Mouse (Mus musculus) hindbrain, embryonic 11.5 days (tissue): Measurements from ENCODE around the gene Gnaz. TPM values are rescaled to one million over a fixed set of nuclear protein-coding genes. Genes with fewer than 3 reads are reported as not detected.
"Not testable (repeated sequence)": the region's sequence is repeated elsewhere in the genome, so short reads cannot be mapped to it uniquely, and the experiment has no call there.

Experiments
- ATAC-seq: fragments of 200-750 bp; cut with Nextera tagmentation; 2 replicates; pipeline ENCODE4 v1.8.0; 2017; ENCODE audit warnings: mild to moderate bottlenecking, moderate TSS enrichment, moderate library complexity; ENCODE audit not compliant: low FRiP score
- DNase-seq: peaks from one replicate; pipeline ENCODE4 v3.0.0-alpha.2; 2015; ENCODE audit warnings: low spot score
- H3K27ac ChIP-seq: fragments of 300-500 bp; sonication (generic); 2 replicates; pipeline ENCODE4 v1.5.1; 2014; ENCODE audit warnings: mild to moderate bottlenecking, low read depth, low read length
- H3K27me3 ChIP-seq: fragments of 300-500 bp; sonication (generic); 2 replicates; pipeline ENCODE4 v1.6.1; 2014; ENCODE audit warnings: mild to moderate bottlenecking, low read length, moderate library complexity, mixed read lengths; ENCODE audit not compliant: control insufficient read depth, insufficient read depth
- H3K36me3 ChIP-seq: fragments of 300-500 bp; sonication (generic); 2 replicates; pipeline ENCODE4 v1.6.1; 2014; ENCODE audit warnings: mild to moderate bottlenecking, low read length, moderate library complexity, mixed read lengths; ENCODE audit not compliant: control insufficient read depth, insufficient read depth
- H3K4me1 ChIP-seq: fragments of 300-500 bp; sonication (generic); replicated peaks from 2 replicates; pipeline ENCODE4 v1.6.1; 2014; ENCODE audit warnings: low read length, mixed read lengths; ENCODE audit not compliant: control insufficient read depth, insufficient read depth
- H3K4me2 ChIP-seq: fragments of 300-500 bp; sonication (generic); replicated peaks from 2 replicates; pipeline ENCODE4 v1.6.1; 2014; ENCODE audit warnings: mild to moderate bottlenecking, low read depth, low read length
- H3K4me3 ChIP-seq: fragments of 300-500 bp; sonication (generic); 2 replicates; pipeline ENCODE4 v1.5.1; 2014; ENCODE audit warnings: low read depth, low read length
- H3K9ac ChIP-seq: fragments of 300-500 bp; sonication (generic); 2 replicates; pipeline ENCODE4 v1.6.1; 2014; ENCODE audit warnings: low read depth, low read length
- H3K9me3 ChIP-seq: fragments of 300-500 bp; sonication (generic); 2 replicates; pipeline ENCODE4 v1.6.1; 2016; ENCODE audit warnings: low read length; ENCODE audit not compliant: control insufficient read depth
- WGBS: fragments of 180-500 bp; shearing (Covaris S2); extraction: QIAGEN DNeasy Blood & Tissue Kit; methylation state at CpG from one replicate; pipeline ENCODE4 v1.1.7; 2014; 5-methylcytosine and 5-hydroxymethylcytosine counted together
- polyA plus RNA-seq: library from polyadenylated mRNA; unstranded; fragments of >200 nt; fragmentation: Nextera tagmentation; extraction: Ambion mirVana; gene quantifications from 2 replicates; pipeline ENCODE4 v1.2.1, GENCODE M21; 2014

Gene Gnaz
- polyA plus RNA-seq, 1 experiment from 2014 or later: 14.0 TPM

GRCm38 (mm10) chr10:75030234-75030633 is 63.3 kb downstream of the Gnaz start:
- WGBS: 87% methylated on average over 3 of the region's 3 CpGs
- Histone ChIP-seq H3K4me3 (no peak overlapping the region), H3K4me1 (no peaks in the 10 kb centered on the region), H3K27ac (no peak overlapping the region), H3K27me3 (no peaks in the 10 kb centered on the region), H3K9ac (no peak overlapping the region), H3K9me3 (no peaks in the 10 kb centered on the region), H3K4me2 (no peak overlapping the region), H3K36me3 (no peaks in the 10 kb centered on the region)
- no peak for DNase-seq
- no peak for ATAC-seq

GRCm38 (mm10) chr10:75031345-75032114 is 64.6 kb downstream of the Gnaz start:
- Histone ChIP-seq H3K4me3 (no peak overlapping the region), H3K9me3 (no peaks in the 10 kb centered on the region), H3K36me3 (no peaks in the 10 kb centered on the region), H3K27me3 (no peaks in the 10 kb centered on the region), H3K9ac (no peak overlapping the region), H3K4me1 (no peaks in the 10 kb centered on the region), H3K4me2 (no peak overlapping the region), H3K27ac (no peak overlapping the region)
- no peak for ATAC-seq
- DNase-seq: no peak
- 73% methylated on average over 4 of the region's 5 CpGs for WGBS

GRCm38 (mm10) chr10:75032395-75032794 is 65.4 kb downstream of the Gnaz start, which contains the start of gene Rsph14:
Gene Rsph14, minus strand, starts transcription at chr10:75032586.
- H3K4me1 ChIP-seq: peaks cover 3% of the 10 kb centered on the region; the same call in 1 of the 2 replicates
- no peak within 1 kb of the TSS for H3K4me3 ChIP-seq
- no peak within 1 kb of the TSS for H3K9ac ChIP-seq
- WGBS: 21% methylated on average over 10 of the region's 10 CpGs
- no peaks in the 10 kb centered on the region for H3K27me3 ChIP-seq
- H3K27ac ChIP-seq: no peak within 1 kb of the TSS
- H3K4me2 ChIP-seq: no peak within 1 kb of the TSS
- ATAC-seq (peak; percentile 46), DNase-seq (peak; percentile 87)
- no peaks in the 10 kb centered on the region for H3K9me3 ChIP-seq
- no peaks in the 10 kb centered on the region for H3K36me3 ChIP-seq

GRCm38 (mm10) chr10:75036883-75037379 is 70.0 kb downstream of the Gnaz start, which contains the start of gene Rab36:
Gene Rab36, plus strand, starts transcription at chr10:75037058.
- Histone ChIP-seq H3K36me3 (no peaks in the 10 kb centered on the region), H3K27me3 (no peaks in the 10 kb centered on the region), H3K9ac (peak within 1 kb of the TSS; percentile 51), H3K4me2 (peak within 1 kb of the TSS; percentile 52), H3K27ac (peak within 1 kb of the TSS; percentile 86), H3K4me1 (peaks cover 6% of the 10 kb centered on the region; the same call in 1 of the 2 replicates), H3K4me3 (peak within 1 kb of the TSS; percentile 35), H3K9me3 (no peaks in the 10 kb centered on the region)
- DNase-seq (peak; percentile 100), ATAC-seq (peak; percentile 96)
- under 1% methylated on average over 36 of the region's 36 CpGs for WGBS

GRCm38 (mm10) chr10:75042060-75042459 is 75.1 kb downstream of the Gnaz start:
- ATAC-seq, H3K4me3 ChIP-seq, H3K9me3 ChIP-seq, H3K27ac ChIP-seq, H3K36me3 ChIP-seq, H3K4me1 ChIP-seq, H3K9ac ChIP-seq, H3K27me3 ChIP-seq, DNase-seq, H3K4me2 ChIP-seq: not testable (repeated sequence)
- WGBS: 17% methylated on average over 1 of the region's 1 CpGs

- ATAC-seq (no peak), DNase-seq (no peak)
- no peaks in the 10 kb centered on the region for H3K4me1 ChIP-seq
- no peak overlapping the region for H3K4me3 ChIP-seq
- H3K27me3 ChIP-seq: no peaks in the 10 kb centered on the region
- H3K36me3 ChIP-seq: no peaks in the 10 kb centered on the region
- H3K4me2 ChIP-seq: no peak overlapping the region
- WGBS: 34% methylated on average over 7 of the region's 7 CpGs
- no peak overlapping the region for H3K9ac ChIP-seq
- no peak overlapping the region for H3K27ac ChIP-seq
- no peaks in the 10 kb centered on the region for H3K9me3 ChIP-seq
These were observed 77.5 kb downstream of the Gnaz start for GRCm38 (mm10) chr10:75044459-75044858.

GRCm38 (mm10) chr10:75045831-75046230 is 78.9 kb downstream of the Gnaz start:
- Histone ChIP-seq H3K4me2 (no peak overlapping the region), H3K4me3 (no peak overlapping the region), H3K27ac (no peak overlapping the region), H3K4me1 (no peaks in the 10 kb centered on the region), H3K27me3 (no peaks in the 10 kb centered on the region), H3K9me3 (no peaks in the 10 kb centered on the region), H3K36me3 (no peaks in the 10 kb centered on the region), H3K9ac (no peak overlapping the region)
- DNase-seq (no peak), ATAC-seq (no peak)
- WGBS: 92% methylated on average over 15 of the region's 15 CpGs

- Histone ChIP-seq H3K4me1 (no peaks in the 10 kb centered on the region), H3K27ac (no peak overlapping the region), H3K36me3 (no peaks in the 10 kb centered on the region), H3K27me3 (no peaks in the 10 kb centered on the region), H3K4me3 (no peak overlapping the region), H3K9ac (no peak overlapping the region), H3K4me2 (no peak overlapping the region), H3K9me3 (no peaks in the 10 kb centered on the region)
- ATAC-seq (no peak), DNase-seq (no peak)
- WGBS: 91% methylated on average over 7 of the region's 7 CpGs
These were observed 81.7 kb downstream of the Gnaz start for GRCm38 (mm10) chr10:75048711-75049110.
